Mouse (Mus musculus) MEL (cell line): ENCODE results near the gene Dusp23.

Experiments used
- CTCF ChIP-seq, 3 experiments: IDR thresholded peaks in 2 of 3; conservative IDR thresholded peaks in 1 of 3; 2 replicates each; pipeline ENCODE4 v1.5.1; 2011 to 2012; ENCODE audit warnings: low read length in 3 of 3, low read depth in 2 of 3, mild to moderate bottlenecking in 2 of 3, improper control_type of control experiment in 1 of 3, inconsistent platforms in 1 of 3, mixed read lengths in 1 of 3, moderate library complexity in 1 of 3; ENCODE audit not compliant: control insufficient read depth in 1 of 3, insufficient read depth in 1 of 3, poor library complexity in 1 of 3, severe bottlenecking in 1 of 3
- MAZ ChIP-seq: IDR thresholded peaks from 2 replicates; pipeline ENCODE4 v1.6.1; 2012; ENCODE audit warnings: low read depth, mild to moderate bottlenecking, inconsistent platforms, low read length, improper control_type of control experiment
- ZC3H11A ChIP-seq: IDR thresholded peaks from 2 replicates; pipeline ENCODE4 v1.6.1; 2012; ENCODE audit warnings: low read depth, mild to moderate bottlenecking, inconsistent platforms, low read length, improper control_type of control experiment

DNA sequence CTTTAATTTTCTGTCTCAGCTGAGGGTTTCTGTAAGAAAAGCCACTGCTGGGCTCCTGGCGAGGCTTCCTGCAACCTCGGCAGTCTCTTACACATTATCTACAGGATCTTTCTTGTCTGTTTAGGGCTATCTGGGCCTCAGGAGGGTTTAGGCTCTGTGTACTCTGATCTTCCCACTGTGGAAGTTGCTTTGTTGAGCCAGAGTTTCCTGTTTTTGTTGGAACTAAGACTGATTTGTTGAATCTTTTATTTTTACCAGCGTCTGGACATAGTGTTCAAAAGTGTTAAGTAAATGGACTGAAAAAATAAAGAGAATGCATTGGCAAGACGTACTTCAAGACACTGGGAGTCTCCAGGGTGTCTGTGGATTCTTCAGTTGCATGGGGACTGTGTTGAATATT is 2.5 kb upstream of the Dusp23 start:
- no peak for TF ChIP-seq CTCF (IDR thresholded peaks at IDR 0.05 in 2 of 3, conservative IDR thresholded peaks at IDR 0.05 in 1 of 3; ENCODE audit: control insufficient read depth in 1 of 3, insufficient read depth in 1 of 3, low read depth in 2 of 3, low read length in 3 of 3, poor library complexity in 1 of 3, severe bottlenecking in 1 of 3)
- no peak for TF ChIP-seq ZC3H11A
- TF ChIP-seq MAZ, result no peak
